Mouse (Mus musculus) layer of hippocampus, adult 9-11 months (tissue): Measurements from ENCODE around the gene Usp16.

Experiments
- DNase-seq: peaks from one replicate; pipeline ENCODE4 v3.0.0; 2022

Usp16 gene

DNA sequence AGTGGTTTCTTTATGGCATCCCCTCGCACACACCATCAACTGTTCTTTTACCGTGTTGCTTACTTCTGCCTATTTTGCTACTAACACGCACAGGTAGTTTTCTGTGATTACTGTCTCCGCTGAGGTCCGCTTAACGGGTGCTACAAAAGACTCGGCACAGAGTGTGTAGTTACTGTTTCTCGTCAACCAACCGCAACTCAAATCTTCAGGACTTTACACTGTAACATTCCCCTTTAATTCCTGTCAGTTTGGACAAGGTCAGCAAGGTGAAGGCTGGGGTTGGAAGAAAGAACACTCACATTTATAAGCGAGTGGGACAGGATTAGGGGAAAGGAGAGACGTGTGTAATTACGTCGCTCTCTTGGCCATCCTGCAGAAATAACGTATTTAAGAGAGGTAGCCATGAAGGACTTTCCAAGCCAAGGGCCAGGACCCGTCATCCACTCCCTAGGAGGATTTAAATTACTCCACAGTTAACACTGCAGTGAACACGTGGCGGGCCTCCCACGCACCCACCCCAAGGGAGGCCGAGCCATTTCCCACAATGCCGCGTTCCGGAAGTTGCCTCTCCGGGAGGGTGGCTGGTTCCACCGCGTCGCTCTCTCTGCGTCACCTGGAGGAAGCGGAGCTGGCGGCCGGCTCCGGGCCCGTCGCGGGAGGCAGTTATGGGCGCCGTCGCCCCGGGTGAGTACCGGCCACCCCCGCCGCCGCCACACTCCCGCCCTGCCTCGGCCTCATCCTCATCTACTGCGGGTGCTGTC is at the start of gene Usp16:
Gene Usp16, plus strand, starts transcription at position 285 of the 761 bp plus-strand sequence.
- DNase-seq = peak; percentile 92

DNA sequence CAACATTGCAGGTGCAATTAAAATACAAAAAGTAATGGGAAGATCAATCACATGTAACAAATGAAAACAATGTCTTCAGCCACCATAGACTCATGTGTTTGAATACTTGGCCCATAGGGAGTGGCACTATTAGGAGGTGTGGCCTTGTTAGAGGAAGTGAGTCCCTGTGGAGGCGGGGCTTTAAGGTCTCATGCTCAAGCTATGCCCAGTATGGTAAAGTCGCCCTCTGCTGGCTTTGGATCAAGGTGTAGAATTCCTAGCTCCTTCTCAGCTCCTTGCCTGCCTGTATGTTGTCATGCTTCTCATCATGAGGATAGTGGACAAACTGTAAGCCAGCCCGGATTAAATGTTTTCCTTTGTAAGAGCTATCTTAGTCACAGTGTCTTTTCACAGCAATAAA is 49.5 kb upstream of the Usp16 start:
- no peak for DNase-seq

DNA sequence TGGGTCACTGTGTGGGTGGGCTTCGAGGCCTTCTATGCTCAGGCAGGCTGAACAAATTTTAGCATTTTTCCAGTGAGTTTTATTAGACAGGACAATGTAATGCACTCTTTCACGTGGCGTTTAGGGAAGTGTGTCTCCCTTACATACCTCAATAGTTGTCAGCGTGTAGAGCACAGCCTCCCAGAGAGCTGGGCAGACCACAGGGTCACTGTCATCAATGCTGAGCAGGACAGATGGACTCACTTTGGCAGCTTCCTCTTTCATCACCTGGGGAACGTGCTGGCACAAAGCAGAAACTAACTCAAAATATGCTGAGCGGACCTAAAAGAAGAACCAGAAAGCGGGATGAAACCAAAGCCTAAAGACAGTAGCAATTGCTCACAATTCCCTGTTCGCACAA is 33.8 kb upstream of the Usp16 start:
- no peak for DNase-seq

DNA sequence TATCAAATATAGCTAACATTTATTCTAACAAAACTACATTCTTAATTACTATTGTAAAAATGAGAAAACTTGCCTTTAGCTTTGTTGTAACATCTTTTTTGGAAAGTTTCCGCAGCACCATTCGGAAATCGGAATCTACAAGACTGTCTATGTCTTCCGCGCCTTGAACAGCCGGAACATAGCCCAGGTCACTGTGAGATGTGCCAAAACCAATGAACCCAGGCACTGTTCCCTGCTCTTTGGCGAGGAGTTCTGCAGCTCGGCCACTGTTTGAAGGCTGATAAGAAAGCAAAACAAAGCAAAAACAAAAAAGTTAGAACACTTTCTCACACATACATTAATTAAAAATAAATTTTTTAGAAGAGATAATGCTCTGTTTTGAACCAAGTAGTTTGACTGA is 27.0 kb upstream of the Usp16 start:
- no peak for DNase-seq

DNA sequence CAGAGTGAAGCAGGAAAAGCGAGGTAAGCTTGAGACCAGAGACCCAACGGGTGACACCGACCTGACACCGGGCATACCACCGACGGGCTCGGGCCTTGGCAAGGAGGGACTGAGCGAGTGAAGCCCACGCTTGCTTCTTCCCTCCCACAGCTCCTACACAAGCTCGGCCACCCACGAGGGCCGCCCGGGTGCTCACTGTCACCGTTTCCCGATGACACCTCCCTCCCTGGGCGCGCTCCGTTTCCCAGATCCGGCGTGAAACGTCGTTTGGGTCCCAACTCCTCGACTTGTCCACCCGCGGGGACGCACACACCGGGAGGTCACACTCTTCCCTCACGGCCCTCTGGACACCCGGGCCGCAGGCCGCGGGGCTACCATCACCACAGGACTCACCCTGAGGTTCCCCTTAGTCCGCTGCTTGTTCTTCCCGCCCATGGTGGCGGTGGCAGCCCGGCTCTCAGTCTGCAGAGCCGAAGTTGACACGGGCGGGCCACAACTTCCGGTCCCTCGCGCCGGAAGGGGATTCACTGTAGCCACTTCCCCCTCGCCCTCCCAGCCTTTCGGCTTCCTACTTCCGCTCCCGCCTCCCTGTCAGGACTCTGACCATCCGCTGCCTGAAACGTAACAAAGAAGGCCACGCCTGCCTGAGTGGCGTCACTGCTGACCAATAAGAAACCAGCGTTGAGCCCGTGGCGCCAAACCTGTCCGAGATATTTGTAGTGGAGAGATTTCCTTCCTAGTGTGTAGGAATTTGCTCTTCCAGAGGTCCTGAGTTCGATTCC is 22.3 kb upstream of the Usp16 start, which contains the start of gene Ltn1:
Gene Ltn1, minus strand, starts transcription at position 580 of the 782 bp plus-strand sequence.
- peak; percentile 99 for DNase-seq

DNA sequence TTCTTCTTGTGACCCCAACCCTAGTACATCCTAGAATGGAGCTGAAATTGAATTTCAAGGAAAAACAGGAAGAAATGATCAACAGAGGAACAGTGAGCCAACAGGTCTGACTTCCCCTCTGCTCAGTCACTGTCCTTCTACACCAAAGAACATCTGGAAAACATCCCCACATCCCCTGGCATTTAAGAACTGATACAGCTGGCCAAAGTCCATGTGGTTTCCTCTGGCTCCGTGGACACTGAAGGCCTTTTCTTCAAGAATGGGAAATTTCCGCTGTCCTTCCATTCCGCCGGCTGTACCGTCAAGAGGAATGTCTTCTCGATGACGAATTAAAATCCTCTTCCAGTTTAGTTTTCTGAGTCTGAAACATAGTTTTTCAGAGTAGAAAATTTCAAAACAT is 20.2 kb upstream of the Usp16 start:
- no peak for DNase-seq

- DNase-seq = no peak
These were observed 19.6 kb upstream of the Usp16 start for GRCm38 (mm10) chr16:87434946-87435345.

DNA sequence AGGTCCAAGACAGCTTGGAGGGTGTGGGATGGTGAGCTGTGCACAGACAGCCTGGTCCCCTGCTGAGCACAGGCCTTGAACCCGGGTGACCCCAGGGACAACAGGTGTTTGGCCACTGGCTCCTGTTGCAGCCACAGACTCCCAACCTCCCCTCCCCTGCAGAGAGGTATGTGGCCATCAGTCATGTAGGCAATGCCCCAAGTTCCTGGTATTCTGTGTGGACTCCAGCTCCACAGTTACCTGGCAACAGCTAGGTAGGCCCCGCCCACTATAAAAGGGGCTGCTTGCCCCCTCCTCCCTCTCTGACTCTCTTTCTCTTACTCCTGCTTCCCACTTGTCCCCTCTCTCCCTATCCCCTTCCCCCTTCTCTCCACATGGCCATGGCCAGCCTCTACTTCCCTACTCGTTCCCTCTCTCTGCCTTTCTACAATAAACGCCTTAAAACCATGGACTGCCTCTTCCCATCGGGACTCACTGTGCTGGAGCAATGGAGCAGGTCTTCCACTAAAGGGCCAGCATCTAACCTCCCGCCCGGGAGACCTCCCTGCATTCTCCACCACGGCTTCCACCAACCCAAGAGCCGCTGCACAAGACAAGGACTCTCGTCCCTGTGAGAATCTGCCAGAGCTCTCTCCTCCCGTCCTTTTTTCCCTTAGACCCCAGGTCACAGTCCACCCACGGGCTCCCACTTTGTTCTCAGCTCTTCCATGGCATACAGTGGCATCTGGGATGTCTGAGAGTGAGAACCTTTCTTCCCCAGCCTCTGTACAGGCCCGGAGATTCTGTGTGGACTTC is 18.9 kb upstream of the Usp16 start:
- no peak for DNase-seq

GRCm38 (mm10) chr16:87437096-87437495 is 17.4 kb upstream of the Usp16 start:
- DNase-seq = no peak

DNA sequence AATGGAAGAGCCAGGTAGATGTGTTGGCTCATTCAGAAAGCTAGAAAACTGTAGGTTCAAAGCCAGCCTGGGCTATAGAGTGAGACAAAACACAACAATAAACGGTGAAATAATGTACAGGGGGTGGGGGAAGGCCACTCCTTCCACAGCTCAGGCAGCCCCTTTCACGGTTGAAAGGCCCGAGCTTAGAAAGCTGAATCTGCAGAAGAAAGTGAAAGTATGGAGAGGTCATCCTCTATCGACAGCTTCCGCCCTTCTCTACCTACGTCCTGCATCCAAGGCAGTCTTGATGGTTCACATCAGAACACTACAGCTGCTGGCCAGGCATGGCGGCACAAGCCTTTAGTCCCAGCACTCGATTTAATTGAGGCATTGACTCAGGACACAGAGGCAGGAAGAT is 15.8 kb upstream of the Usp16 start:
- no peak for DNase-seq

DNA sequence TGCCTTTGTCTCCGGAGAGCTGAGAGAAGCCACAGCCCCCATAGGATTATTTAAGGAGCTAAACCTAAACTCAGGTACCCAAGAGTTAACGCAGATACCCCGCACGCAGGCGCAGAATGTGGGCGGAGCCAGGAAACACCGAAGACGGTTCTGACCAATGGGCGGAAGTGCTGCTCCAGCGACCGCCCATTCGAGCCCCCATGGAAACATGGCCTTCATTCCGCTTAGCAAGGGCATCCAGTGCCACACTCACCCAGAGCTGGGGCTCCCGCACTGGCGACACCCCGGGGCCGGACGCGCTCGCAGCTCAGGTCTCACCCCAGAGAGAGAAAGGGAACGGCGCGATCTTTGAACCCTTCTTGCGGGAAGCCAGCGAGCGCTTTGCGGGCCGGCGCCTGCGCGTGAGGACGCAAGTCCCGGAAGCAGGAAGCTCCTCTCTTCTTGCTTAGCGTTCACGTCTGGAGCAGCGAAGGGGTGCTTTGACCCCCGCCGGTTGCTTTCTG is 14.3 kb upstream of the Usp16 start, which contains the start of gene Rwdd2b:
Gene Rwdd2b, minus strand, starts transcription at position 390 of the 503 bp plus-strand sequence.
- DNase-seq = peak; percentile 93

- no peak for DNase-seq
These were observed 13.4 kb upstream of the Usp16 start for GRCm38 (mm10) chr16:87441089-87441488.

DNA sequence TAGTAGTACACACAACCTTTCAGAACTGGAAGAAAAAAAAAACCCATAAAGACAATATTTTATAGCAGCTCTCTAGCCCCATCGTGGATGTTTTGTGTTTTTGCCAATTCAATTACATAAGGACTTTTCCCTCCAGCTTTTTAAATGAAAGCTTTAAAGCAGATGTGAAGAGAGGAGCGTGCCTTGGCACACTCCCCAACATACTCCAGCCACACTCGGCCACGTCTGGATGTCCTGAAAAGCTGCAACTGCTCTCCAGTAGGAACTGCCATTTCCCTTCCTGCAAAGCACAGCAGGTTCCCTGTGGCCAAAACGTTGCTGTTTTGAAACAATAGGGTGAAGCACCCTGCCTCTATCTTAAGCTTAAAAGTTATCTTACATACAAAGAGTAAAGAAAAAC is 12.2 kb upstream of the Usp16 start:
- no peak for DNase-seq

DNA sequence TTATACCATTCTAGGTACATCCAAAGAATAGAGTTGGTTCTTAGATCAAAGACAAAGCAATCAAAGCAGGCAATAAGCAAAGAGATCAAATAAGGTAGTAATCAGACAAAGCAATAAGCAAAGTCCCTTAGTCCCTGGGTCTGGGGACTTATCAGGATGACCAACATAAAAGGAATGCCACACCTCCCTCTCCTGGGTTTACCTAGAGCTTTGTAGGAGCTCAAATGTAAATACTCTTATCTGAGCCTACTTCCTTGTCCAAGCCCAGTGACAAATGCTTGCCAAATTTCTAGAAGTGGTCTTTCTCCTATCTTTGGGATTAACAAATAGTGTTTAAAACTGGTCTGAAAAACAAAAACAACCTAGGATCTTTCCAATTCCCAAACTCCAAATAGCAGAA is 11.3 kb upstream of the Usp16 start:
- no peak for DNase-seq

DNA sequence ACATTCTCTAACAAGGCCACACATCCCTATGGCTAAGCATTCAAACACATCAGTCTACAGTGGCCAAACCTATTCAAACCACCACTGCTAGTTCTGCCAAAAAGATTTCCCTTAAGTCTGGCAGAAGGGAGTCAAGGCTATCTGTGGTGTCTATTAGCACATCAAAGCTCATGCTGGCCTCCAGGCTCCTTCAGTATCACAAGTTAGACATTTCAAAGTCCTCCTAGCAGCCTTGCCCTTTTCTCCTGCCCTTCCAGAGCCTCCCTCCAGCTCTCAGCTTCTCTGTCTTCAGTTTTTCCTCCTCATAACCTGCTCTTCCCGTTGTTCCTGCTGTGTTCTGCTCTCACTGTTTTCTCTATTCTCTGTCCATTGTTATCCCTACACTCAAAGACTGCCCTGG is 10.4 kb upstream of the Usp16 start:
- DNase-seq = no peak

GRCm38 (mm10) chr16:87445110-87445509 is 9.4 kb upstream of the Usp16 start:
- DNase-seq = no peak

- no peak for DNase-seq
These were observed 9.0 kb upstream of the Usp16 start for GRCm38 (mm10) chr16:87445528-87445927.

GRCm38 (mm10) chr16:87453226-87453625 is 1.3 kb upstream of the Usp16 start:
- DNase-seq = no peak

DNA sequence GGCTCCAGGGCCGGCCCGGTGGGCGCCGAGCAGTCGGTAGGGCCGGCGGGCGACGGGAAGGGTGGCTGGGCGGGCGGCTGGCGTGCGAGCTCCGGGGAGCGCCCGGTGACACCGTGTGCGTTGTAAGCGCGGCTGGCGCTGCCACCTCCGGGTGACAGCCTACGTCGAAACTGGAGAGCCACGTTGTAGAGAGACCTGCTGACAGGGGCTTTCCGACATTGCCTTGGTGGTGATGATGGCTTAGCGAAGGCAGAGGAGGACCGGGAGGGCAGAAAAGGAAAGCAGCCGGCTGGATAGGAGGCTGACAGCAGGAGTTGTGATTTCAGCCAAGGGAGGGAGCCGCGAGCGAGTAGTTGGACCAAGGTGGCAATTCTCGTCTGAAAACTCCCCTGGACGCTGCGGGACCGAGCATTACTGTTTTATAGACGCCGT is 693 bp downstream of the Usp16 start:
- DNase-seq = no peak

GRCm38 (mm10) chr16:87458752-87459151 is 4.2 kb downstream of the Usp16 start:
- no peak for DNase-seq

- DNase-seq = no peak
These were observed 16.1 kb downstream of the Usp16 start for GRCm38 (mm10) chr16:87470579-87470978.

DNA sequence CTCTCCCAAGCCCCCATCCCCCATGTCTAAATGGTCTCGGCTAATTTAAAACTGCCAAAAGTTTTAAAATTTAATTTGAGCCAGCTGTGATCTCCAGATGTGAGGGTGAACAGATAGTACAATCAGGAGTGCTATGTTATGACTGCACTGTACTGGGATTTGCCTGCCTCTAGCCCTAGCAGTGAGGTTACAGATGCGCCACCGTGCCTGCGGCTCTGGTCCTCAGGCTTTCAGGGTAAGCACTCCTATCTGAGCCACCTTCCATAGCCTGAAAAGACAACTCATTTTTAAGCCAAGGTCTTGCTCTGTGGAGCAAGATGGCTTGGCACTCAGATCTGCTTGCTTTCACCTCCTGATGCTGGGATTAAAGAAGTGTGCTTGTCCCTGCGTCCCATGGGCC is 29.9 kb downstream of the Usp16 start:
- no peak for DNase-seq

- DNase-seq = no peak
These were observed 32.2 kb downstream of the Usp16 start for GRCm38 (mm10) chr16:87486739-87487138.
